Mouse (Mus musculus) lung, adult 2 months (tissue): ENCODE measurements at regions not wholly inside any gene's neighbourhood (a gene's known extent, or its start where the extent isn't known, plus 50 kb on each side); places are given as distances from the start of the nearest gene placed in this dataset.

Experiments used
- CTCF ChIP-seq: fragments of 200-500 bp; IDR thresholded peaks from 2 replicates; pipeline ENCODE4 v1.5.1; 2011; ENCODE audit warnings: mild to moderate bottlenecking, low read length, control low read depth; ENCODE audit not compliant: insufficient read depth
- POLR2A ChIP-seq: fragments of 200-500 bp; IDR thresholded peaks from 2 replicates; pipeline ENCODE4 v1.6.1; 2011; ENCODE audit warnings: low read depth, mild to moderate bottlenecking, control low read depth, low read length, borderline replicate concordance; ENCODE audit errors: extremely low read depth

GRCm38 (mm10) chr1:13938344-13938743 lies 2154.8 kb downstream of the 4930444P10Rik start:
- TF ChIP-seq CTCF (no peak), POLR2A (no peak)
